ENCODE assay signal across 14 mouse cellular contexts in the genomic region with DNA sequence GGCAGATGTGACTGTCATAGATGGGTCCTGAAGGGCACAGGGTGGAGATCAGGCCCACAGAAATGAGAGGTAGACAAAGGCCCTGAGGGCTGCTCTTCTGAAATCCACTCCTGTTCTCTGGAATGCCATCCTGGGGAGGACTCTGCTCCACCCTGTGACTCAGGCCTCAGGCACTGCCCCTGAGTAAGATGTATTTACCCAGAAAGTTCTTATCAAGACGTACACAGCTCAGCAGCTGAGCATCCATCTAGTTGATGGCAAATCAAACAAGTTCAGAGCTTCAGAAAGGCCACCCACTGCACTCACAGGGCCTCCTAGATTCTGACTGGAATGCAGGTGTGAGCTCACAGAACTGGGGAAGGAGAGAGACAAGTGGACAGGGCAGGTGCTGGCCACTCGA. TPM values are rescaled to one million over a fixed set of nuclear protein-coding genes. Genes with fewer than 3 reads are reported as not detected.
A peak's percentile ranks its signal among the peaks of the same experiment; 100 is the strongest.
DNase-seq lines count a peak whose midpoint lies in the region; ATAC-seq and TF ChIP-seq lines count a peak whose summit lies in the region.
"Had no signal": no experiment of that assay in that cellular context is flagged by ENCODE, and none has a peak within 500 bp of the region (broad histone marks: within the 10 kb centered on the region; RNA-seq: fewer than 3 reads in every experiment).

No protein-coding gene starts in this region.

- no peak overlapping the region for H3K27ac ChIP-seq in heart, embryonic 12.5 days (ENCODE audit: poor library complexity, severe bottlenecking)
- no peak overlapping the region for H3K27ac ChIP-seq in heart, adult 2 months
- H3K27ac ChIP-seq in liver, embryonic 16.5 days (ENCODE audit: low read length), result peak overlapping the region; percentile 89
- H3K27ac ChIP-seq in stomach, embryonic 14.5 days (ENCODE audit: low read length), result peak overlapping the region; percentile 56; the same call in 1 of the 2 replicates
- H3K27ac ChIP-seq in thymus, adult 2 months (ENCODE audit: control insufficient read depth, insufficient read depth, low read length), result no peak overlapping the region
- H3K27ac ChIP-seq: hindbrain, postnatal 0 days; macrophage had no signal

- no peak for TF ChIP-seq CTCF in heart, adult 2 months (IDR thresholded peaks at IDR 0.05)
- TF ChIP-seq CTCF in thymus, adult 2 months (IDR thresholded peaks at IDR 0.05; ENCODE audit: borderline replicate concordance, control insufficient read depth, extremely low read depth, insufficient read depth, low read length, poor library complexity), result no peak

- H3K27me3 ChIP-seq in heart, embryonic 12.5 days (replicated peaks), result 0 out of 2 replicates have a peak, but pooled peaks cover 4% of the 10 kb centered on the region
- H3K27me3 ChIP-seq in heart, adult 2 months (ENCODE audit: control insufficient read depth, insufficient read depth, low read length), result no peaks in the 10 kb centered on the region
- H3K27me3 ChIP-seq in liver, embryonic 16.5 days (ENCODE audit: control insufficient read depth, insufficient read depth, low read depth, low read length), result no peaks in the 10 kb centered on the region
- H3K27me3 ChIP-seq in stomach, embryonic 14.5 days (ENCODE audit: control insufficient read depth, insufficient read depth, low read length), result no peaks in the 10 kb centered on the region
- no peaks in the 10 kb centered on the region for H3K27me3 ChIP-seq in thymus, adult 2 months (ENCODE audit: control insufficient read depth, insufficient read depth, low read length)

- no peak overlapping the region for H3K9ac ChIP-seq in heart, embryonic 12.5 days
- no peak overlapping the region for H3K9ac ChIP-seq in heart, adult 2 months (ENCODE audit: low read depth, low read length)
- H3K9ac ChIP-seq in liver, embryonic 16.5 days (ENCODE audit: low read depth, low read length), result peak overlapping the region; percentile 25
- H3K9ac ChIP-seq in stomach, embryonic 14.5 days (replicated peaks; ENCODE audit: low read depth, low read length), result no peak overlapping the region

- no peak overlapping the region for H3K4me2 ChIP-seq in heart, embryonic 12.5 days
- peak overlapping the region; percentile 28; the same call in 1 of the 2 replicates for H3K4me2 ChIP-seq in liver, embryonic 16.5 days (ENCODE audit: low read depth, low read length)
- no peak overlapping the region for H3K4me2 ChIP-seq in stomach, embryonic 14.5 days (replicated peaks; ENCODE audit: low read depth, low read length)

- ATAC-seq in heart, embryonic 12.5 days (ENCODE audit: insufficient number of reproducible peaks, low FRiP score), result peak; percentile 57
- peak; percentile 95 for ATAC-seq in liver, embryonic 16.5 days (ENCODE audit: low read depth)
- peak; percentile 89 for ATAC-seq in stomach, embryonic 14.5 days (ENCODE audit: insufficient number of reproducible peaks, insufficient read depth, low FRiP score, low read depth)
- ATAC-seq: hindbrain, postnatal 0 days had no signal

- no peak for TF ChIP-seq EP300 in heart, adult 2 months (IDR thresholded peaks at IDR 0.05; ENCODE audit: insufficient read depth, low read depth, low read length)

- 0 out of 2 replicates have a peak, but pooled peaks cover 3% of the 10 kb centered on the region for H3K4me1 ChIP-seq in heart, embryonic 12.5 days (replicated peaks)
- no peaks in the 10 kb centered on the region for H3K4me1 ChIP-seq in heart, adult 2 months (ENCODE audit: control insufficient read depth, insufficient read depth, low read length)
- H3K4me1 ChIP-seq in liver, embryonic 16.5 days (ENCODE audit: control insufficient read depth, low read depth, low read length), result peaks cover 34% of the 10 kb centered on the region
- peaks cover 17% of the 10 kb centered on the region; the same call in 1 of the 2 replicates for H3K4me1 ChIP-seq in stomach, embryonic 14.5 days (ENCODE audit: control insufficient read depth, insufficient read depth, low read length)
- H3K4me1 ChIP-seq in thymus, adult 2 months (replicated peaks; ENCODE audit: control insufficient read depth, insufficient read depth, low read length), result no peaks in the 10 kb centered on the region

- no peak overlapping the region for H3K4me3 ChIP-seq in heart, embryonic 12.5 days
- H3K4me3 ChIP-seq in heart, adult 2 months, result no peak overlapping the region
- H3K4me3 ChIP-seq in liver, embryonic 16.5 days (ENCODE audit: low read depth, low read length), result no peak overlapping the region
- no peak overlapping the region for H3K4me3 ChIP-seq in stomach, embryonic 14.5 days (ENCODE audit: low read depth, low read length)
- no peak overlapping the region for H3K4me3 ChIP-seq in thymus, adult 2 months (ENCODE audit: control insufficient read depth, insufficient read depth, low read length)

- intact Hi-C loops in heart, adult 2 months (cut with DNase I), result no loop called here

- 35% methylated on average over 2 of the region's 2 CpGs for WGBS in heart, embryonic 12.5 days
- WGBS in heart, adult 2 months, result 68% methylated on average over 2 of the region's 2 CpGs
- 27% methylated on average over 2 of the region's 2 CpGs for WGBS in liver, embryonic 16.5 days (ENCODE audit: insufficient replicate concordance)
- 17% methylated on average over 2 of the region's 2 CpGs for WGBS in stomach, embryonic 14.5 days
- 87% methylated on average over 2 of the region's 2 CpGs for WGBS in thymus, adult 2 months

- H3K36me3 ChIP-seq in heart, embryonic 12.5 days, result no peaks in the 10 kb centered on the region
- H3K36me3 ChIP-seq in heart, adult 2 months (ENCODE audit: control insufficient read depth, insufficient read depth, low read length), result no peaks in the 10 kb centered on the region
- no peaks in the 10 kb centered on the region for H3K36me3 ChIP-seq in liver, embryonic 16.5 days (ENCODE audit: control insufficient read depth, insufficient read depth)
- H3K36me3 ChIP-seq in stomach, embryonic 14.5 days (ENCODE audit: control insufficient read depth, insufficient read depth, low read length), result no peaks in the 10 kb centered on the region
- no peaks in the 10 kb centered on the region for H3K36me3 ChIP-seq in thymus, adult 2 months (ENCODE audit: control insufficient read depth, insufficient read depth, low read length)

- TF ChIP-seq POLR2A in heart, adult 2 months (IDR thresholded peaks at IDR 0.05; ENCODE audit: insufficient read depth, low read depth, low read length), result no peak
- TF ChIP-seq POLR2A in thymus, adult 2 months (IDR thresholded peaks at IDR 0.05; ENCODE audit: control insufficient read depth, extremely low read depth, insufficient read depth, low read length, poor library complexity), result no peak

- H3K79me2 ChIP-seq in heart, adult 2 months (replicated peaks; ENCODE audit: control insufficient read depth, insufficient read depth, low read length), result no peaks in the 10 kb centered on the region

- DNase-seq in heart, adult 2 months, result no peak
- peak; percentile 55 for DNase-seq in c-Kit-negative CD71-positive TER-119-positive erythroid progenitor cells, embryonic 14.5 days (ENCODE audit: low read depth, low spot score)
- no peak for DNase-seq in thymus, adult 2 months
- DNase-seq in frontal cortex, postnatal 25 days (ENCODE audit: low spot score in 2 of 2), result no peak
- DNase-seq in cerebellum, adult 8-10 months, result no peak
- DNase-seq: adrenal gland, adult 8-10 months; gastrocnemius, postnatal 10 days; kidney, postnatal 25 days; right cerebral cortex, postnatal 4 days had no signal

- H3K9me3 ChIP-seq in heart, embryonic 12.5 days (replicated peaks), result no peaks in the 10 kb centered on the region
- H3K9me3 ChIP-seq in liver, embryonic 16.5 days (replicated peaks; ENCODE audit: control insufficient read depth, low read length), result no peaks in the 10 kb centered on the region
- no peaks in the 10 kb centered on the region for H3K9me3 ChIP-seq in stomach, embryonic 14.5 days (ENCODE audit: control insufficient read depth, low read depth, low read length)

RNA-seq across cellular contexts. Expression of gene Ano1, which starts 4.0 kb away (rescaled TPM):
- polyA plus RNA-seq in heart, embryonic 12.5 days (2016; fragmentation: Nextera tagmentation; extraction: Ambion mirVana), result 12.7 and 13.4 TPM in 2 replicates
- total RNA-seq in heart, adult 2 months (2021), result 10 to 100 TPM; 11.1 to 11.7 TPM
- 11.7 and 12.5 TPM in 2 replicates for polyA plus RNA-seq in heart, adult 2 months (2012; rRNA removed)
- polyA plus RNA-seq in liver, embryonic 16.5 days (2015; fragmentation: Nextera tagmentation; extraction: Ambion mirVana), result 1.3 TPM in 2 replicates
- 65.0 and 69.8 TPM in 2 replicates for polyA plus RNA-seq in stomach, embryonic 14.5 days (2014; fragmentation: Nextera tagmentation; extraction: Ambion mirVana)
- 2.8 and 3.7 TPM in 2 replicates for polyA plus RNA-seq in thymus, adult 2 months (2012; rRNA removed)
- polyA plus RNA-seq: macrophage had no signal

Comparison
In these comparisons a context has a peak if more than half of its experiments do, and no peak if none do; other contexts are left out.
1. H3K27ac ChIP-seq: peak in liver, embryonic 16.5 days (single experiment) and stomach, embryonic 14.5 days (single experiment); none in heart, embryonic 12.5 days (single experiment), heart, adult 2 months (single experiment) and thymus, adult 2 months (single experiment).
2. Peak in every context shown above with its lines, with median percentiles within 50 percentile points of each other: ATAC-seq.